Mouse (Mus musculus) intestine, postnatal 0 days (tissue): ENCODE measurements at regions not wholly inside any gene's neighbourhood (a gene's known extent, or its start where the extent isn't known, plus 50 kb on each side); places are given as distances from the start of the nearest gene placed in this dataset.

Experiments used
- ATAC-seq: fragments of 200-750 bp; cut with Nextera tagmentation; 2 replicates; pipeline ENCODE4 v1.8.0; 2017; ENCODE audit warnings: mild to moderate bottlenecking, moderate TSS enrichment, moderate library complexity
- H3K27ac ChIP-seq: fragments of 300-500 bp; sonication (generic); 2 replicates; pipeline ENCODE4 v1.5.1; 2014; ENCODE audit warnings: mild to moderate bottlenecking, low read depth, low read length, moderate library complexity
- H3K27me3 ChIP-seq: fragments of 300-500 bp; sonication (generic); replicated peaks from 2 replicates; pipeline ENCODE4 v1.6.1; 2014; ENCODE audit warnings: low read length, mixed read lengths; ENCODE audit not compliant: control insufficient read depth, insufficient read depth
- H3K36me3 ChIP-seq: fragments of 300-500 bp; sonication (generic); 2 replicates; pipeline ENCODE4 v1.6.1; 2014; ENCODE audit warnings: mild to moderate bottlenecking, moderate library complexity; ENCODE audit not compliant: control insufficient read depth, insufficient read depth
- H3K4me1 ChIP-seq: fragments of 300-500 bp; sonication (generic); replicated peaks from 2 replicates; pipeline ENCODE4 v1.6.1; 2014; ENCODE audit warnings: antibody characterized with exemption, low read length, mixed read lengths; ENCODE audit not compliant: control insufficient read depth, insufficient read depth
- H3K4me2 ChIP-seq: fragments of 300-500 bp; sonication (generic); replicated peaks from 2 replicates; pipeline ENCODE4 v1.6.1; 2014; ENCODE audit warnings: low read depth, mild to moderate bottlenecking, moderate library complexity
- H3K4me3 ChIP-seq: fragments of 300-500 bp; sonication (generic); 2 replicates; pipeline ENCODE4 v1.5.1; 2014; ENCODE audit warnings: low read depth, low read length
- H3K9ac ChIP-seq: fragments of 300-500 bp; sonication (generic); 2 replicates; pipeline ENCODE4 v1.6.1; 2014; ENCODE audit warnings: mild to moderate bottlenecking, low read depth, low read length
- H3K9me3 ChIP-seq: fragments of 300-500 bp; sonication (generic); 2 replicates; pipeline ENCODE4 v1.6.1; 2016; ENCODE audit warnings: mixed run types; ENCODE audit not compliant: control insufficient read depth
- CTCF ChIP-seq: sonication (generic); IDR thresholded peaks from 2 replicates; pipeline ENCODE4 v1.5.1; 2016; ENCODE audit warnings: low read depth, mild to moderate bottlenecking, control low read depth, antibody characterized with exemption, moderate library complexity
- WGBS: fragments of 180-500 bp; shearing (Covaris S2); extraction: QIAGEN DNeasy Blood & Tissue Kit; methylation state at CpG from one replicate; pipeline ENCODE4 v1.1.7; 2014; 5-methylcytosine and 5-hydroxymethylcytosine counted together

GRCm38 (mm10) chr3:120786659-120787058 is 384.8 kb downstream of the Rwdd3 start:
- ATAC-seq, result no peak
- H3K4me2 ChIP-seq, result no peak overlapping the region
- 75% methylated on average over 9 of the region's 9 CpGs for WGBS

GRCm38 (mm10) chr3:120781486-120781885 is 390.0 kb downstream of the Rwdd3 start:
- Histone ChIP-seq H3K4me3 (no peak overlapping the region), H3K27ac (no peak overlapping the region), H3K9me3 (no peaks in the 10 kb centered on the region), H3K36me3 (no peaks in the 10 kb centered on the region), H3K27me3 (no peaks in the 10 kb centered on the region), H3K9ac (no peak overlapping the region), H3K4me2 (no peak overlapping the region), H3K4me1 (no peaks in the 10 kb centered on the region)
- ATAC-seq, result no peak
- WGBS, result 72% methylated on average over 6 of the region's 6 CpGs
- TF ChIP-seq CTCF, result no peak

More at GRCm38 (mm10) chr3:120786659-120787058, 384.8 kb downstream of the Rwdd3 start:
- H3K9ac ChIP-seq, result no peak overlapping the region
- H3K36me3 ChIP-seq, result no peaks in the 10 kb centered on the region
- H3K9me3 ChIP-seq, result no peaks in the 10 kb centered on the region
- no peaks in the 10 kb centered on the region for H3K27me3 ChIP-seq
- no peak for TF ChIP-seq CTCF
- no peak overlapping the region for H3K4me3 ChIP-seq
- no peaks in the 10 kb centered on the region for H3K4me1 ChIP-seq
- H3K27ac ChIP-seq, result no peak overlapping the region

- Histone ChIP-seq H3K36me3 (no peaks in the 10 kb centered on the region), H3K4me1 (no peaks in the 10 kb centered on the region), H3K9ac (no peak overlapping the region), H3K4me3 (no peak overlapping the region), H3K27ac (no peak overlapping the region), H3K9me3 (no peaks in the 10 kb centered on the region), H3K27me3 (no peaks in the 10 kb centered on the region), H3K4me2 (no peak overlapping the region)
- no peak for ATAC-seq
- no peak for TF ChIP-seq CTCF
These were observed 392.4 kb downstream of the Rwdd3 start for GRCm38 (mm10) chr3:120779091-120779490.

- no peak overlapping the region for H3K27ac ChIP-seq
- no peak for ATAC-seq
- H3K4me2 ChIP-seq, result no peak overlapping the region
- TF ChIP-seq CTCF, result no peak
- H3K9ac ChIP-seq, result no peak overlapping the region
- H3K4me1 ChIP-seq, result no peaks in the 10 kb centered on the region
- no peaks in the 10 kb centered on the region for H3K27me3 ChIP-seq
- 93% methylated on average over 6 of the region's 6 CpGs for WGBS
- H3K4me3 ChIP-seq, result no peak overlapping the region
- H3K9me3 ChIP-seq, result no peaks in the 10 kb centered on the region
- H3K36me3 ChIP-seq, result no peaks in the 10 kb centered on the region
These were observed 396.5 kb downstream of the Rwdd3 start for GRCm38 (mm10) chr3:120774951-120775350.

- Histone ChIP-seq H3K4me3 (no peak overlapping the region), H3K4me1 (no peaks in the 10 kb centered on the region), H3K9me3 (no peaks in the 10 kb centered on the region), H3K36me3 (no peaks in the 10 kb centered on the region), H3K4me2 (no peak overlapping the region), H3K27ac (no peak overlapping the region), H3K9ac (no peak overlapping the region), H3K27me3 (no peaks in the 10 kb centered on the region)
- ATAC-seq, result no peak
- WGBS, result 76% methylated on average over 4 of the region's 4 CpGs
- no peak for TF ChIP-seq CTCF
These were observed 409.8 kb downstream of the Rwdd3 start for GRCm38 (mm10) chr3:120761681-120762080.

- H3K4me3 ChIP-seq, result no peak overlapping the region
- TF ChIP-seq CTCF, result no peak
- H3K27ac ChIP-seq, result no peak overlapping the region
- H3K27me3 ChIP-seq, result no peaks in the 10 kb centered on the region
- no peaks in the 10 kb centered on the region for H3K4me1 ChIP-seq
- H3K9me3 ChIP-seq, result no peaks in the 10 kb centered on the region
- H3K4me2 ChIP-seq, result no peak overlapping the region
- H3K9ac ChIP-seq, result no peak overlapping the region
- H3K36me3 ChIP-seq, result no peaks in the 10 kb centered on the region
- 88% methylated on average over 3 of the region's 3 CpGs for WGBS
- ATAC-seq, result no peak
These were observed 410.3 kb downstream of the Rwdd3 start for GRCm38 (mm10) chr3:120761223-120761622.

- Histone ChIP-seq H3K36me3 (no peaks in the 10 kb centered on the region), H3K4me1 (no peaks in the 10 kb centered on the region), H3K27me3 (no peaks in the 10 kb centered on the region), H3K9ac (no peak overlapping the region), H3K9me3 (no peaks in the 10 kb centered on the region), H3K27ac (no peak overlapping the region), H3K4me3 (no peak overlapping the region), H3K4me2 (no peak overlapping the region)
- WGBS, result 78% methylated on average over 4 of the region's 4 CpGs
- no peak for ATAC-seq
- TF ChIP-seq CTCF, result no peak
These were observed 423.0 kb downstream of the Rwdd3 start for GRCm38 (mm10) chr3:120748513-120748912.
